Mouse (Mus musculus) heart, embryonic 15.5 days (tissue): ENCODE measurements around the gene Gm28551. TPM values are rescaled to one million over a fixed set of nuclear protein-coding genes. Genes with fewer than 3 reads are reported as not detected.
A peak's percentile ranks its signal among the peaks of the same experiment; 100 is the strongest.
"Not testable (repeated sequence)": the region's sequence is repeated elsewhere in the genome, so short reads cannot be mapped to it uniquely, and the experiment has no call there.

ENCODE experiments used
- ATAC-seq: fragments of 200-750 bp; cut with Nextera tagmentation; replicated peaks from 2 replicates; pipeline ENCODE4 v1.8.0; 2017; ENCODE audit warnings: low read depth, moderate TSS enrichment; ENCODE audit not compliant: insufficient number of reproducible peaks, insufficient read depth, low FRiP score
- H3K27ac ChIP-seq: fragments of 300-500 bp; sonication (generic); 2 replicates; pipeline ENCODE4 v1.5.1; 2015; ENCODE audit warnings: mild to moderate bottlenecking, inconsistent platforms
- H3K27me3 ChIP-seq: fragments of 300-500 bp; sonication (generic); 2 replicates; pipeline ENCODE4 v1.6.1; 2015; ENCODE audit warnings: inconsistent platforms
- H3K36me3 ChIP-seq: fragments of 300-500 bp; sonication (generic); 2 replicates; pipeline ENCODE4 v1.6.1; 2015; ENCODE audit warnings: mild to moderate bottlenecking, inconsistent platforms
- H3K4me1 ChIP-seq: fragments of 300-500 bp; sonication (generic); replicated peaks from 2 replicates; pipeline ENCODE4 v1.6.1; 2015; ENCODE audit warnings: inconsistent platforms
- H3K4me2 ChIP-seq: fragments of 300-500 bp; sonication (generic); 2 replicates; pipeline ENCODE4 v1.6.1; 2015; ENCODE audit warnings: inconsistent platforms, mild to moderate bottlenecking, moderate library complexity
- H3K4me3 ChIP-seq: fragments of 300-500 bp; sonication (generic); 2 replicates; pipeline ENCODE4 v1.5.1; 2015; ENCODE audit warnings: mild to moderate bottlenecking, inconsistent platforms
- H3K9ac ChIP-seq: fragments of 300-500 bp; sonication (generic); 2 replicates; pipeline ENCODE4 v1.6.1; 2015; ENCODE audit warnings: mild to moderate bottlenecking, inconsistent platforms
- H3K9me3 ChIP-seq: fragments of 300-500 bp; sonication (generic); replicated peaks from 2 replicates; pipeline ENCODE4 v1.6.1; 2016; ENCODE audit warnings: inconsistent platforms
- WGBS: fragments of 180-500 bp; shearing (Covaris S2); methylation state at CpG from one replicate; pipeline ENCODE4 v1.1.7; 2015; ENCODE audit warnings: mixed read lengths; 5-methylcytosine and 5-hydroxymethylcytosine counted together
- polyA plus RNA-seq: library from polyadenylated mRNA; unstranded; fragments of >200 nt; fragmentation: Nextera tagmentation; extraction: Ambion mirVana; gene quantifications from 2 replicates; pipeline ENCODE4 v1.2.1, GENCODE M21; 2015

The Gm28551 gene
- polyA plus RNA-seq = 0.38 and 0.40 TPM in 2 replicates

DNA sequence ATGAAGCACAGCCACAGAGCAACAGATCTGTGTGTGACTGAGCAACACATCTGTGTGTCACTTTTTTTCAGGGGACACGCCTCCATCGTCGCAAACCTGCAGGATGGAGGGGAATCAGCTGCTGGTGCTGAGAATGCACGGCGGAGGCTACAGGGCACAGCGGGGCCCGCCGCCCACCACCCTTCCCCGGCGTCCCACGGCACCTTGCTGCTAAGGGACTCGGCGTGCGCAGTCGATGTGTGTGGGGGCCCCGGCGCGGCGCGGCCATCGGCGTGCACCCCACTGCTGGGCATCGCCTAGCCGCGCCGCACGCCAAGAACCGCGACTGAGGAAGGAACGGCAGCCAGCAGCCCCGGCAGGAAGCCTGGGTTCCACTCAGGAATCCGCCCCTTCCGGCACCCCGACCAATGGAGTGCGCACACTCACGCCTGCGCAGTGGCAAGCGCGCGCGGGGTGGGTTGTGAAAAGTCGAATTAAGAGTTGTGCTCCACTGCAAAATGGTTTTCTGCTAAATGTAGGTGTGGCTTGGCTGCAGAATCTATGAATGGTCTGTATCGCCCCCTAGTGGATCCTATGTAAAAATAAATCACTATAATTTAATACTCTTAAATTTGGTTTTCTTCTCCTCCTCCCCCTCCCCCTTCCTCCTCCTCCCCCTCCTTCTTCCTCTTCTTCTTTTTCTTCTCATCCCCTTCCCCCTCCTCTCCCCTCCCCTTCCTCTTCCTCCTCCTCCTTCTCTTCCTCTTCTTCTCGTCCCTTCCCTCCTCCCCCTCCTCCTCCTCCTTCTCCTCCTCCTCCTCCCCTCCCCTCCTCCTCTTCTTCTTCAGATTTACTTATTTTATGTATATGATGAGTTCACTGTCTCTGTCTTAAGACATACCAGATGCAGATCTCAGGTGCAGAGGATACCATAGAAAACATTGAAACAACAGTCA is at the start of gene Gm28551, which contains the start of the genes Asdurf and Asnsd1:
Gm28551 (minus strand) TSS at position 341 of the 935 bp plus-strand sequence.
Asdurf (minus strand) TSS at position 293 of the 935 bp plus-strand sequence.
Asnsd1 (minus strand) TSS at position 426 of the 935 bp plus-strand sequence.
- Histone ChIP-seq H3K4me1 (peaks cover 6% of the 10 kb centered on the region), H3K4me3 (peak within 1 kb of the TSS; percentile 99)
- WGBS = under 1% methylated on average over 43 of the region's 44 CpGs

DNA sequence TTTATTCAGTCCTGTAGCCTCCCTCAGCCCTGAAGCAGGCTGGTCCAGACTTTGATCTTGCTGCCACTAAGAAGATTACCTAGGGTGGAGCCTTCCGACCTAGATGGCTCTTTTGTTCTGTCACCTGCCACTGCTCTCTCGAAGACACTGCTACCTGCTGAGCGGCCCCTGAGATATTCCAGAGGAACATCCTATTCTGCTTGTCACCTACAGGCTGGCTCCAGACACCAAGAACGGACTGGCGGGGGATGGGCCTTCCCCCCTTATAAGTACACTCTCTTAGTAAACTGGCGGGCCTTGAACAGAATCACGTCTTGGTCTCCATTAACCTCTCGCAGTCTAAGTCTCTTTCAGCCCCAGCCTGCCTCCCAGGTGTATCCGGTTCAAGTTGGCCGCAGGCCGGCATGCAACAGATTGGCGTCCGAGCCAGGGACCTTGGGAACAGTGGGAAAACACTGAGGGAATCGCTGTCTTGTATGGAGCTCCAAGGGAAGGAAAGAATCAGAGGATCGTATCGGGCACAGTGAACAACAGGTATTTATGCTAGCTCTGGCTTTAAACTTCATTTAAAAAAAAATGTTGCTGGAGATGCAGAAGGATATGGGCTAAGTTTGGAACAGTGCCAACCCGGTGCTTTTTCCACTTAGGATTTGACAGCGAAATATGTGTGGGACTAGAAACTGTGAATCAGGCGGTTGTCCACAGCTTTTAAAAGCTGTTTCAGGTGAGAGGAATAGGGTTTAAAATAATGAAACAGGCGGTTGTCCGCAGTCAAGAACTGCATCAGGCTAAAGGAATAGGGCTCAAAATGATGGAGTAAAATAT is 41.7 kb upstream of the Gm28551 start:
- ATAC-seq = not testable (repeated sequence)

More for the DNA sequence above, at the start of gene Gm28551, which contains the start of the genes Asdurf and Asnsd1:
- peak within 1 kb of the TSS; percentile 90 for H3K27ac ChIP-seq
- no peaks in the 10 kb centered on the region for H3K27me3 ChIP-seq
- H3K9me3 ChIP-seq = no peaks in the 10 kb centered on the region
- peaks cover 16% of the 10 kb centered on the region for H3K36me3 ChIP-seq
- H3K9ac ChIP-seq = peak within 1 kb of the TSS; percentile 98
- ATAC-seq = peak; percentile 100
- H3K4me2 ChIP-seq = peak within 1 kb of the TSS; percentile 60

DNA sequence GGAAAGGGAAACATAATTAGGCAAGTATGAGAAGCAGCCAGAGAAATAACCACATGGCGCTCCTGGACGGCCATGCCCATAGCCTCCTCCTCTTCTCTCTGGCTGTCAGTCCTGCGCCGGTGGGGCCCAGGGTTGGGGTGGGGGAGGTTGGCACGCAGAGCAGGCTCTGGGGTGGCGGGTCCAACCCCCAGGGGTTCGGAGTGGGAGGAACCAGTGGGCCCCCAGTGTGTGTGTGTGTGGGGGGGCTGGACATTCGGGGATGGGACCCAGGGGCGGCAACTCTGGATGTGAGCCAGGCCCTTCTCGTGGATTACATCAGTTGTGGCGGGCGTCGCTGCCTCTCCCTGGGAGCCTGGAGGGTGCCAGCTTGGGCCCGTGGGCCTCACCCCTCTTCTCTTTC is 36.3 kb upstream of the Gm28551 start:
- H3K27me3 ChIP-seq = no peaks in the 10 kb centered on the region
- no peak overlapping the region for H3K4me3 ChIP-seq
- H3K9me3 ChIP-seq = no peaks in the 10 kb centered on the region
- WGBS = 84% methylated on average over 13 of the region's 14 CpGs
- no peaks in the 10 kb centered on the region for H3K36me3 ChIP-seq
- no peak for ATAC-seq
- no peak overlapping the region for H3K9ac ChIP-seq
- H3K27ac ChIP-seq = no peak overlapping the region
- no peaks in the 10 kb centered on the region for H3K4me1 ChIP-seq
- H3K4me2 ChIP-seq = no peak overlapping the region

More for the DNA sequence above, 41.7 kb upstream of the Gm28551 start:
- Histone ChIP-seq H3K4me2 (peak overlapping the region; percentile 52), H3K4me3 (peak overlapping the region; percentile 28)
- H3K9ac ChIP-seq, H3K27me3 ChIP-seq, H3K9me3 ChIP-seq, H3K36me3 ChIP-seq, H3K4me1 ChIP-seq, H3K27ac ChIP-seq: not testable (repeated sequence)
- WGBS = 23% methylated on average over 21 of the region's 21 CpGs

DNA sequence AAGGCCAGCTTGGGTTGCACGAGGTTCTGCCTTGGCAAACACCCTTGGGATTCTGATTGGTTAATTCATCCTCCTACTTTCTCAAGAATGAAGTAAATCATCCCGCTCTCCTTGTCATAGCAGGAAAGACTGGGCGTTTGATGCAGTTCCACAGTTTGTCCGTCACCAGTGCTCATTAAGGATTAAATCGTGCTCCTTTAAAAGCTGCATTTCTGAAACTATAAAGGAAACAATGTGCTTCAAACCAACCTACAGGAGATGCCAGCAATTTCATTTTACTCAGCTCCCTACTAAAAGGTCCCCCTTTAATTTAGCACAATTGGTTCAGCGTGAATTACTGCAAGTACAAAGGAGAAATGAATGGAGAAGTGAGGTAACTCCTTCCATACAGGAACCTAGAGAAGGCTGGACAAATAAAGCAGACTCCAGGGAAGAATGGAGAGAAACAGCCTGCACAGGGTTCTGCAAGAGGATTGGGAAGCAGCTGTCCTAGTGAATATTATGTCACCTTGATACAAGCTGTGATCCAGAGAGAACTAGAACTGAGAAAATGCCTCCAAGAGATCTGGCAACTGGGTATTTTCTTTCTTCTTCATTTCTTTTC is 31.7 kb upstream of the Gm28551 start:
- H3K27ac ChIP-seq = no peak overlapping the region
- no peak overlapping the region for H3K4me2 ChIP-seq
- no peak for ATAC-seq
- no peaks in the 10 kb centered on the region for H3K9me3 ChIP-seq
- H3K4me3 ChIP-seq = no peak overlapping the region
- H3K9ac ChIP-seq = no peak overlapping the region
- 74% methylated on average over 6 of the region's 6 CpGs for WGBS
- no peaks in the 10 kb centered on the region for H3K4me1 ChIP-seq
- no peaks in the 10 kb centered on the region for H3K36me3 ChIP-seq
- no peaks in the 10 kb centered on the region for H3K27me3 ChIP-seq

DNA sequence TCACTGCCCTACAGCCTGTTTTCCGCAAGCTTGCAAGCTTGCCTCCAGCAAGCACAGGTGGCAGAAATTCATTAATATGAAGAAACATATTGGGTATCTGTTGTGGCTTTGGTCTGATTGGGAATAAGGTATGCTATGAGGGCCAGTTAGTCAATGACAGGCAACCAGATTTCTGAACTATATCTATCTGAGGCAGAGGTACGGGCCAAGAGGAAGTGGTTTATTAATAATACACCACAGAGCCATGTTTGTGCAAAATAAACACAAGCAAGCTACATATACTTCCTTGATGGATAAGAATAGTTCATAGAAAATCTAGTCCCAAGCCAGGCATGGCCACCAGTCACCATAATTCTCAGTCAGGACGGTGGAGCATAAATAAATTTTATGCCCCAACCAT is 25.3 kb upstream of the Gm28551 start:
- no peak for ATAC-seq
- WGBS = 83% methylated on average over 3 of the region's 3 CpGs

DNA sequence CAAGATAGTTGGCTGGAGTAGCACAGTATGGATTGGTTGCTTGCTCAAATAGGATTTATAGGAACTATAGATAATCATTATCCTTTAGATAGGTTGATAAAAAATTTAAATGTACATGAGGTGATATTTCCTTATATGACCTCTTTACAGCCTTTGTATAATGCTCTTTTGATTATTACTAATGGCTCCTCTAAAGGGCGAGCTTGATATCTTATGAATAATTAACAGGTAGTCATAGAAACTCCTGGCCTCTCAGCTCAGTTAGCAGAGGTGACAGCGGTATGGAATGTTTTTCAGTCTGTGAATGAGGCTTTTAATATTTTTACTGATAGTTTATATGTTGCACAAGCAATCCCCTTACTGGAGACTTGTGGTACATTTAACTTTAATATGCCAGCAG is 23.5 kb upstream of the Gm28551 start:
- not testable (repeated sequence) for H3K36me3 ChIP-seq, H3K4me3 ChIP-seq, H3K4me1 ChIP-seq, H3K9ac ChIP-seq, H3K9me3 ChIP-seq, ATAC-seq, H3K27ac ChIP-seq, H3K27me3 ChIP-seq, H3K4me2 ChIP-seq
- WGBS = 85% methylated on average over 2 of the region's 2 CpGs

More for the DNA sequence above, 25.3 kb upstream of the Gm28551 start:
- no peaks in the 10 kb centered on the region for H3K9me3 ChIP-seq
- H3K36me3 ChIP-seq = no peaks in the 10 kb centered on the region
- no peak overlapping the region for H3K27ac ChIP-seq
- H3K4me1 ChIP-seq = no peaks in the 10 kb centered on the region
- H3K4me2 ChIP-seq = no peak overlapping the region
- H3K27me3 ChIP-seq = no peaks in the 10 kb centered on the region
- H3K9ac ChIP-seq = no peak overlapping the region
- no peak overlapping the region for H3K4me3 ChIP-seq

DNA sequence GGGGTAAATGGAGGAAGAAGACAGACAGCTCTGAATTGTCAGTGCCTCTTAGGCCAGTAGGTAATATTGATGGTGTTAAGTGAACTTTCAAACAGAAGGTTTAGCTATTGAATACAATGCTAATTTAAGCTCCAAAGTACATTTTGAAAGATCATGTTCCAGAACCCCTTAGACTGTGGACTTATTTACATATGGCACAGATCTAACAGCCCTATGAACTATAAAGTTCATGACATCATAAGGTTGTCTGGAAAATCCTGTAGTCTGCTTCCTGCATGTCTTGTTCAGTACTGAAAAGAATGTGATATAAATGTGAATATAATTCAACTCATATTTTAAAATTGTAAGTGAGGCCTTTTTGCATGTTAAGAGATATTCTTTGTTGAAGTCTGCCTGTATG is 6.5 kb upstream of the Gm28551 start:
- H3K27ac ChIP-seq = no peak overlapping the region
- ATAC-seq = no peak
- no peak overlapping the region for H3K4me3 ChIP-seq
- no peaks in the 10 kb centered on the region for H3K36me3 ChIP-seq
- no peaks in the 10 kb centered on the region for H3K9me3 ChIP-seq
- no peaks in the 10 kb centered on the region for H3K4me1 ChIP-seq
- no peak overlapping the region for H3K9ac ChIP-seq
- no peaks in the 10 kb centered on the region for H3K27me3 ChIP-seq
- no peak overlapping the region for H3K4me2 ChIP-seq

DNA sequence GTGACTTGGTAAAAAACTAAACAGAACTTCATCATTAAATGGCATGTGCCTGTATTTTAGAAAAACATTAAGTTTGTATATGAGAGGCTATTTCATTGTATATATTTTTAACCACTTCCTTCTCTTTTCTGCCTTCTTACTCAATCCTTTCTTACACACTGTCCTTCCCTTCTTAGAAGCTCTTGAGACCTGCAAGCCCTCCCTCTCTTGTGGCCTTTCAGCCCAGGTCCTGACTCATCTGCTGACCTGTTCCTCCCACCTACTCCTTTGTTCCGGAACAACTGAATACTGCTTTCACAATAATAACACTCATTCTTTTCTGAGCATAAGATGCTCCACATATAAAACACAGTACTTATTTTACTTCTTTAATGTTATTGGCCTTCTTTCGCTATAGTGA is 11.4 kb downstream of the Gm28551 start:
- WGBS = 94% methylated on average over 2 of the region's 2 CpGs
- Histone ChIP-seq H3K9me3 (no peaks in the 10 kb centered on the region; the same call in 1 of the 2 replicates), H3K4me2 (no peak overlapping the region), H3K27ac (no peak overlapping the region), H3K4me1 (no peaks in the 10 kb centered on the region), H3K9ac (no peak overlapping the region), H3K36me3 (peaks cover 44% of the 10 kb centered on the region), H3K4me3 (no peak overlapping the region), H3K27me3 (no peaks in the 10 kb centered on the region)
- no peak for ATAC-seq

DNA sequence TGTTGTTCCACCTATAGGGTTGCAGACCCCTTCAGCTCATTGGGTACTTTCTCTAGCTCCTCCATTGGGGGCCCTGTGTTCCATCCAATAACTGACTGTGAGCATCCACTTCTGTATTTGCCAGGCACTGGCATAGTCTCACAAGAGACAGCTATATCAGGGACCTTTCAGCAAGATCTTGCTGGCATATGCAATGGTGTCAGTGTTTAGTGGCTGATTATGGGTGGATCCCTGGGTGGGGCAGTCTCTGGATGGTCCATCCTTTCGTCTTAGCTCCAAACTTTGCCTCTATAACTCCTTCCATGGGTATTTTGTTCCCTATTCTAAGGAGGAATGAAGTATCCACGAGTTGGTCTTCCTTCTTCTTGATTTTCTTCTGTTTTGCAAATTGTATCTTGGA is 15.1 kb downstream of the Gm28551 start:
- H3K4me1 ChIP-seq, H3K27me3 ChIP-seq, H3K9ac ChIP-seq, H3K9me3 ChIP-seq, H3K4me3 ChIP-seq, H3K4me2 ChIP-seq, H3K27ac ChIP-seq, ATAC-seq: not testable (repeated sequence)
- H3K36me3 ChIP-seq = peaks cover 19% of the 10 kb centered on the region
- WGBS = 55% methylated on average over 2 of the region's 2 CpGs

DNA sequence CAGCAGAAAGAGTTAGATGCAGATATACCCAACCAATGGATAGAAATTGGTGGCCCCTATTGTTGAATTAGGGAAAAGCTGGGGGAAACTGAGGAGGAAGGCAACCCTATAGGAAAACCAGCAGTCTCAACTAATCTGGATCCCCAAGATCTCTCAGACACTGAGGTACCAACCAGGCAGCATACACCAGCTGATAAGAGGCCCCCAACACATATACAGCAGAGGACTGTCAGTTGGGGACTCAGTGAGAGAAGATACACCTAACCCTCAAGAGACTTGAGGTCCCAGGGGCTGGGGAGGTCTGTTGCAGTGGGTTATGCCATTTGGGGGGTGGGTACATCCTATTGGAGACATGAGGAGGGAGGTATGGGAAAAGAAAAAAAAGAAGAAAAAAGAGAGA is 17.0 kb downstream of the Gm28551 start:
- Histone ChIP-seq H3K27me3 (no peaks in the 10 kb centered on the region), H3K36me3 (peaks cover 3% of the 10 kb centered on the region; the same call in 1 of the 2 replicates), H3K4me1 (no peaks in the 10 kb centered on the region), H3K27ac (no peak overlapping the region), H3K9ac (no peak overlapping the region), H3K4me3 (no peak overlapping the region), H3K4me2 (no peak overlapping the region), H3K9me3 (no peaks in the 10 kb centered on the region)
- ATAC-seq = no peak

DNA sequence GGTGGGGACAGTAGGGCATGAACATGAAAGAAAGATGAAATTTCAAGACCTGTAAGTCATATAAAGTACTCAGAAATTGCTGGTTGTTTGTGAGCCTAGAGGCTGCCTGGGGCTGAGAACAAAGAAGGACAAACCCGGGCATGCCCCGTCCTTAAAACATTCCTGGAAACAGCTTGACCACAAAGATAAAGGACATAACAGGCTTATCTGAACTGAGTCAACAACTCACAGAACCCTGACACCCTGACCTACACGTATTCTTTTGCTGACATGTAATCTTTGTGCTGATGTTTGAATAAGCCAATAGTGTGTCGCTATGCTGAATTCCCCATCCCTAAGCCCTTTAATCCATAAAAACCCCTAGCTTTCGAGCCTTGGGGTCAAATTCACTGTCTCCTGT is 18.9 kb downstream of the Gm28551 start:
- H3K4me1 ChIP-seq, H3K27ac ChIP-seq, ATAC-seq, H3K9ac ChIP-seq, H3K9me3 ChIP-seq, H3K4me3 ChIP-seq, H3K27me3 ChIP-seq, H3K4me2 ChIP-seq, H3K36me3 ChIP-seq: not testable (repeated sequence)
- WGBS = 47% methylated on average over 5 of the region's 5 CpGs
